Mouse (Mus musculus): Measurements from ENCODE around the gene Parp6.
A peak's percentile ranks its signal among the peaks of the same experiment; 100 is the strongest.

The Parp6 gene

DNA sequence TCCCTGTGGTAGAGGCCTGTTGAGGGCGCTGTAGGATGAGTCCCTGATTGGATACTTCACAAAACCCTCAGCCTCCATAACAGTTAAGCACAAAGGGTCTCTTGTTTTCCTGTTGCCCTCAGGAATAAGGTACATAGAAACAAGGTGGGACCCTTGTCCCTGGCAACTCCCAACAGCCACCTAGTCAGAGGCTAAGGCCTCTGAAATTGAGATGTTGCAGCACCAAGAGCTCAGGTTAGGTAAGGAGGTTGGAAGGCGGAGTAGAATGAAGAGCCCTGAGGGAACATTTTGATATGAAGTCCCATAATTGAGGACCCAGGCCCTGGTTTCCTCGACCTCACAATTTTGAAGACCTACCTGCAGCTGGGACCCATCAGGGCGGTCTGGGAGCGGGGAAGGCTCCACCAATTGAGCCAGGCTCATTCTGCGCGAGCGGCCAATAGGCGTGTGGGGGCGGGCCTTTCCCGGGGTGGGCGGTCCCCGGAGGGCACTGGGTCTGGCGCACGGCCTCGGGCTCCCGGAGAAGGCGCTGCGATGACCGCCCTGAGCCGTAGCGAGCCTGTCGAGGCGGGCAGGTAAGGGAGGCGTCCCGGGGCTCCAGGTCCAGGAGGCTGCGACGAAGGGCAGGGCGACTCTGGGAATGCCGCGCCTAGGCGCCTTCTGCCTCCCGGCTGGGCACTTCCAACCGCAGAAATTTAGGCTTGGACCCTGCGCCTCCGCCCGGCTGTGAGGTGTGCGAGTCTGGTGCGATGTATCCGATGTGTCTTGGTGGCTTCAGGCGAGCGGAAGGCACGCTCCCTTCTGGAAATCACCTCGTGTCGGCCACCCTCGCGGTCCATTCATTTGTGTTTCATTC is 62.8 kb downstream of the Parp6 start, which contains the start of gene Gramd2:
Gramd2 (plus strand) TSS at position 467 of the 856 bp plus-strand sequence.
- no peak for DNase-seq (ENCODE audit: extremely low read depth, insufficient read length, low spot score)

DNA sequence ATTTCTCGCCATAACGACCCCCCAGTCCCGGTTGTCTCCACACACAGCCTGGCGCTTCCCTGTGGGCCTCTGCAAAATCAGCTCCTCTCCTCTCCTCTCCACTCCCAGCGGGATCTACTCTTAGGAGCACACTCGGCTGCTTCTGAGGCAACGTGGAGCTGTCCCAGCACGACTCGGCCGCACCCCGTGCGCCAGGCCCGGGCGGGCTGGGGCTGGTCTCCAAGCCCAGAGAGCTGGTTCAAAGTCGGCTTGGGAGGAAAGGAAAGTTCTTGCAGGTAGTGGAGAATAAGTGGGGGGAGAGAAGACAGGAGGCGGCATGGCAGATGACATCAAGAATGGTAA is 63.4 kb downstream of the Parp6 start:
- DNase-seq (ENCODE audit: extremely low read depth, insufficient read length, low spot score) = peak; percentile 66

DNA sequence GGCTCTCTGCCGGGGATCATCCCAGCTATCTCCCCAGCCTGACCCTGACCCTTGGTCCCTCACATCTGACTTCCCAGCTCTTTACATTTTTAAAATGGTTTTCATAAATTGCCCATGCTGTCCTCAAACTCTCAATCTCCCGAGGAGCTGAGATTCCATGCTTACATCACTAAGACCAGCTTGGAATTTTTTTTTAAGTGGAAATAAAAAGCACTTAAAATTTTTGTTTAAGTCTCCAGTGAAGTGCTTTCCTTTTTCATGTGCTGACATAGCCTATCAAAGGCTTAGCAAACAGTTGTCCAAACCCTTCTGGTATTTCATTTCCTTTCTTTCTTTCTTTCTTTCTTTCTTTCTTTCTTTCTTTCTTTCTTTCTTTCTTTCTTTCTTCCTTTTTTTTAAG is 66.9 kb downstream of the Parp6 start:
- DNase-seq (ENCODE audit: extremely low read depth, insufficient read length, low spot score) = no peak

DNA sequence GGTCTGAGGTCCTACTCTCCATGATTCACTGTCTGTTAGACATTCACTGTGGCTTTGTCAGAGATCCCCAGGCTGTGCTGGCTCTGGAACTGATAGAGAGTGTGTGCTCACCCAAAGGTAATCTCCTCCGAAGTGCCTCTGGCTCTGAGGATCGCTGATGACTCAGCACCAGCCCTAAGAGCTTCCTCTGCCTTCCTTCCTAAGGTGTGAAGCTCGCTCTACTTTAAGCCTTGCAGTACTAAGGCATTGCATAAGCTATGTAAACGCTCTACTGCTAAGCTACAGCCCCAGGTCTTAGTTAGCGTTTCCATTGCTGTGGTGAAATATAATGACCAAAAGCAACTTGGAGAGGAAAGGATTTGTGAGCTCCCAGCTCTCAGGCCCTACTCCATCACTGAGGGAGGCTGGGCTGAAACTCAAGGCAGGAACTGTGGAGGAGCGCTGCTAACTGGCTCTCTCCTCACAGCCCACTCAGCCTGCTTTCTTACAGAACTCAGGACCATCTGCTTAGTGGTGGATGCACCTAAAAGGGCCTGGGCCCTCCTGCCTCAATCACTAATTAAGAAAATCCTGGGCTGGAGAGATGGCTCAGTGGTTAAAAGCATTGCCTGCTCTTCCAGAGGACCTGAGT is 70.4 kb downstream of the Parp6 start:
- peak; percentile 63 for DNase-seq (ENCODE audit: extremely low read depth, insufficient read length, low spot score)

DNA sequence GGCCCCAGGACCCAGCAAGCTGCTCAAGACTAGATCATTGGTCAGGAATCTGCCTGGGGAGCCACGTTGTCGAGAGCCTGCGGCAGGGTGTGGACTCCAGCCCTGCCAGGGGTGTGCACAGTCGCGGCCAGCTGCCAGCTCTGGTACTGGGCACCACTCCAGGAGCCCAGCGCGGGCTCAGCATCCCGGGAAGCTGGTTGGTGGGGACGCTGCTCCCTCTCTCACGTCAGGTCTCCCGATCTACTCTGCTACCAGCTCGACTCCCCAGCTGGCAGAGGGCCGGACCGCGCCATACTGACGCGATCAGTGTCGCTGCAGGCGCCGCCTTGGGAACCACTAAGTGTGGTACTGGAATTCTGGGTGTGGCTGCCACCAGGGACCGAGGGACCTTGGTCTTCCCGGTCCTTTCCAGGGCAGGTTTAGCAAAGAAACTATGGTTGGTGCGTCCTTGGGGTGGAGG is 74.6 kb downstream of the Parp6 start:
- DNase-seq (ENCODE audit: extremely low read depth, insufficient read length, low spot score) = peak; percentile 100

DNA sequence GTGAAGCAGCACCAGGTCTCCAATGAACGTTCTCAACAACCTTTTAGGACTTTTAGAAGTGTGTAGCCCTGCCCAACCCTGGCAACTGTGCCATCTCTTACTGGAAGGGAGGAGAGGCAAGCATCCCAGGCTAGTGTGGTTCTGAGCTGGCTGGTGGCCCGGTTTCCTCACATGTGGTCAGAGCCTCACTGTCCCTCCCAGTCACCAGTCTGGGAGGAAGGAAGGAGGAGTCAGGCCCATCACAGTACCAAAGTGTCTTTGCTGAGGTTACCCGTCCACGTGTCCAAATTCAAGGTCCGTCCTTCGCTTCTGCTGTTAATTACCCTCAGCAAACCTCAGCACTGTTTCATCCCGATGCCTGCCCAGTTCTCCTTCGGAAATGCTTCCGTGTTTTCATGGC is 75.1 kb downstream of the Parp6 start:
- no peak for DNase-seq (ENCODE audit: extremely low read depth, insufficient read length, low spot score)

DNA sequence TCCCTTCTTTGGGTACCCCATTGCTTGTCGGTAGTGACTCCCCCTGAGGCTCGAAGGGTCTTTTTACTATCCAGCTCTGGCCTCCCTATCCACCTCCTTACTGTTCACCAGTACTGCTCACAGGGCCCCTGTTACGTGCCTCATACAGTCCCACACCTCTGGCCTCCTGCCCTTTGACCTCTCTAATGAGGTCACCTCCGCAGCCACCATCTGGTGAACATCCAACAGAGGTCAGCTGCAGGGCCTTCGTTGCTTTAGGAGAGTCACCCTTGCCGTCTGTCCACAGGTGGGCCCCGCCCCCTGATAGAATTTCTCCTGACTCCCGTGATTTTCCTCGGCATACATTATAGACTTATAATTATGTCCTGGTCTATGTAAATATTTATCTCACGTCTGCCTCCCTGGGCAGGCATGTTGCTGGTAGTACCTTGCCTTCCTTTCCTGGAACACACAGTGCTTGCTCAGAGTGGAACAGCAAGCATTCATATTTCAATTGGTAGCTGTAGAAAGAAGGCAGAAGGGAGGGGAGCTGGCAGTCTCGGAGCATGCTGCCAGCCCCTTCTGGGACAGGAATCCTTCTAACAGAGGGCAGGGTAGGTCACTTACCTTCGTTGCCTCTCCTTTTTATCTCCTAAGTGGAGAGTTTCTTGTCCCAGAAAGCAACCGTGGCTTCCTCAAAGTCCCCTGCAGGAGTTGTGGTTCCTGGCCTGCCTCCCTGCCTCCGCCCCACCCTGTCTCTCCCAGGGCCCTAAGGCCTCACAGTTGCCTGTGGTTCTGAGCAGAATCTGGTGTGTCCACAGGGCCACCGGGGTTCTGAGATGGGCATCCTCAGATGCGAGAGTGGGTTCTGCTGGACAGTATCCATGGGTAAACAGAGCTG is 77.7 kb downstream of the Parp6 start:
- DNase-seq (ENCODE audit: extremely low read depth, insufficient read length, low spot score) = peak; percentile 78

DNA sequence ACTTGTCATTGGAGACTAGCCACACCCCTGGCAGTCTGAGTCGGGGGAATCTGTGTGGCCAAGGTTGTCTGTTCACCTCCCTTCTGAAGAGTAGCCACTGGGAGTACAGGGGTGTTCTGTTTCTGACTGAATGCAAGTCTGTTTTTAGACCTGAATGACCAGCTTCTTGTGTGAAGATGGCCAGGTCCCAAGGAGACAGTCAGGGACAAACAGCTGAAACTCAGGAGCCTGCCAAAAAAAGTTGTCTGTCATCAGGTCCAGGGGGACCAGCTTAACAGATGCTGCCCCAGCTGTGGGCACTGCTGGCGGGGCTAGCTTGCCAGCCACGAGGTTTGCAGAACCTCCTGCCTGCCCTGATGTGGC is 78.3 kb downstream of the Parp6 start:
- DNase-seq (ENCODE audit: extremely low read depth, insufficient read length, low spot score) = no peak

DNA sequence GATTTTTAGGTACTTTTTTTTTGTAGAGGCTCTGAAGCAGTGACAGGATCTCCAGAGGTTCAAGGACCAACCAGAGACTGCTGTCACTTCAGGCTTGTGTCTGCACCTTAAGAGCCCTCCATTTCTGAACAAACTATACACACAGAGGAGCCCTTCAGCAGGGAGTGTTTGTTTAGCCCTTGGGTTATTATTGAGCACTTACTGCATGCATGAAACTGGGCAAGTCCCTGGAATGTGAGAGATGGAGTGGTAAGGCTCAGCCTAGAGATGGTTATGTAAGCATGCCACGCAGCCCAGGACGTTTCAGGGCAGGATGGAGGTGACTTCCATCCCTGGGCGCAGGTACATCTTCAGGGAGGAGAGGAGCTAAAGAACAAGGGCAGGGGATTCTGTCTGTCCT is 79.3 kb downstream of the Parp6 start:
- DNase-seq (ENCODE audit: extremely low read depth, insufficient read length, low spot score) = no peak
